Mouse (Mus musculus) heart, postnatal 10 days (tissue): ENCODE measurements around the gene Eif4g3. TPM values are rescaled to one million over a fixed set of nuclear protein-coding genes. Genes with fewer than 3 reads are reported as not detected.

Experiments
- DNase-seq, 2 experiments: peaks; one replicate each; pipeline ENCODE4 v3.0.0; 2021
- intact Hi-C: fragments of 180-260 bp; cut with DNase I; formaldehyde crosslinking; loops from one replicate; pipeline ENCODE4 v1.15.1; 2025
- total RNA-seq, 2 experiments: library from RNA; stranded (reverse); gene quantifications; 2 replicates each; pipeline ENCODE4 v1.2.3; 2021

The Eif4g3 gene
- total RNA-seq, 2 experiments from 2014 or later = 59.1 to 60.6 TPM

DNA sequence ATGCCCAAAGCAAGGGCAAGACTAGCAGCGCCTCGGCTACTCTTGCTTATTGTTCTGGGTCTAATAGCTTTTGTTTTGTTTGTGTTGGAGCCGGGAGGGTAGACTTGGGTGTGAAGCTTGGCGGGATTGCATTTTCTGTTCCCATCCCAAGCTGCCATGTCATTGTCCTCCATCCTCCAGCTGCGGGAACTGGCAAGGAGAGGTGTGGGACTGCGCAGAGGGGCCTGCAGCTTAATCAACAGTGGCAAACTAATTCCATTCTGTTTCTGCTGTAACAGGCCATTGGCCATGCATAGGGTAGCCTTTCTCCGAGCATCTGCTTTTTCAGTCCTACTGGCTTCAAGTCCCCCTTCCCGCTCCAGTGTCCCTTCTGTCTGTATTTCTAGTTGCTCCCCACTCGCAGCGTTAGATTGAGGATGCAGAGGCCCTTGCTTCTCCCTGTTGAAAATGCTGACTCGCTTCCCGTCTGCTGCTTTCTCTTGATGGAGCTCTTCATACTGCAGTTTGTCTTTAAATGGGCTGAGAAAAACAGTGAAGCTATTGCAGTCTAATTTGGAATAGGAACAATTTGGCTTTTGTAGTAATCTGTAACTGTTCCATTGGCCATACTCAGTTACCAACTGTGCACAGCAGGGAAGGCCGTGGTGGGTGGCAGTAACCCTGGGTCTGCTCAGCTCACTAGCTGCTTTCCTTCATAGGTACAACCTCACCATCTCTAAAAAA, 92.2 kb downstream of the Eif4g3 start:
- intact Hi-C loops = no loop called here
- peak in 1 of 2 experiments; percentile 31 for DNase-seq

DNA sequence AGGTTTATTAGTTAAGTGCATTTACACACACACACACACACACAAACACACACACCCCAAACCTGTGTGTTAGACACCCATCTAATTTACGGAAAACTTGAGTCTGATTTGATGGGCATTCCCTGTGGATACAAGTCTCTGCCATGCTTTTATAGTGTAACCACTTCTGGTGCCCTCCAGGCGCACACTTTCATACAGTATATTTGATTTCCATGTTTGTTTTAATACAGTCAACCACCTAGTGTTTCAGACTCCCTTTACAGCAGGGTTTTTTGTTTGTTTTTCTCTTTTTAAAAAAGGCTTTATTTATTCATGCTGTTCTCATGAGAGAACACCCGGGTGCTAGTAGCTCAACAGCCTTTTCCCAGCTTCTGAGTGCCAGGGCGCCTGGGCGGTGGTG, 94.1 kb downstream of the Eif4g3 start:
- DNase-seq = no peak
- intact Hi-C loops = no loop called here

DNA sequence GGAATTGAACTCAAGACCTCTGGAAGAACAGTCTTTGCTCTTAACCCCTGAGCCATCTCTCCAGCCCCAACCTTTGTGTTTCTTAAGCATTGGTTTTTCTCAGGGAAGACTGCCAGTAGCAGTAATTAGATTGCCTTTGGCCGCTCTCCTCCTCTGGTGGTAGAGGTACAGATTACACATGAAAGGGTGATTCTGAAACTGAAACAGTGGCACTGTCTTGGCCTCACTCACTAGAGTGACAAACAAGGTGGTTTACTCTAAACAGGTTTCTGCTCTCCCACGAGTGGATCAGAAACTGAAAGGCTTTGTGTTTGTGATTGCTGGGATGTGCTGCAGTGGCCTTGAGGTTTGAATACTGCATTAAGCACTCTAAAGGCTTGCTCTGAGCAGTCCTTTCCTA, 96.7 kb downstream of the Eif4g3 start:
- no peak for DNase-seq
- intact Hi-C loops = no loop called here

DNA sequence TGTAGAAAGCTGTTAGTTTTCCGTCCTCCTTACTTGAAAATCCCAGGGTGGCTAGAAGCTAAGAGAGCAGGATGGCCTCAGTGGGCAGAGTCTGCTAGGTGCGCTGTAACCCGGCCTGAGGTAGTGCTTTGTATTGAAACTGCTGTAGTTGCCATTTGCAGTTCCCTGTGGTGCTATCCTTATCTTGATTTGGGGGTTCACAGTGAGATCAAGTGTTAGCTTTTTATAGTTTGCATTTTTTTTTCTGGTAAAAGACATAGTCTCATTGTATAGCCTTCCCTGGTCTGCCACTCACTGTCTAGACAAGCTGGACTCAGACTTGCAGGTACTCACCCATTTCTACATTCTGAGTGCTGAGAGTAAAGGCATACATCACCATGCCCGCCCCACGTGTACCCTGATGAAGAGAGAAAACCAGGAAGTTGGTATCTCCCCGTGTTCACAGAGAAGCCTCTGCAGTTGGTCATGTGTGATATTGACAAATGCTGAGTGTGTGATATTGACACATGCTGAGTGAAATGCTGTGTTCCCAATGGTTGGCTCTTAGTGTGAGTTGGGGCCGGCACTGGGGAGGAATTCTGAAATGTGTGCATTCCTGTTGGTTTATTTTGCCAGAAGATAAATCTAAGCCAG, 98.9 kb downstream of the Eif4g3 start:
- no peak for DNase-seq
- intact Hi-C loops = no loop called here

DNA sequence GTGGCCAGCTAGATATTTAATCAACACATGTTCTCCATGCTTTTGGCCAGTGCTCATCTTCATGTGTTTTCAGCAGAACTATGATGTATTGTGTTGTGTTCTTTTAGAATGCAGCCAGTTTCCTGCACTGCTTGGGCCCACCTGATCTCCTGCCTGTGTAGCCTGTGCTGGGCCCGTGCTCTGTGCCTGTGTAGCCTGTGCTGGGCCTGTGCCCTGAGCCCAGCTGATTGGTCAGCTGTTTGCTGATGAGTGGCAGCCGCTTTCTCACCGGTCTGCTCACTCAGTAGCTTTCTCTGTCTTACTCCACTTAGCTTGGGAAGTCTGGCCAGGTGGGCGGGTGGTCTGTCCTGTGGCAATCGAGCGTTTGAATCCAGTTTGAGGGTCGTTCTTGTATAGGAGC, 107.6 kb downstream of the Eif4g3 start:
- DNase-seq = no peak
- intact Hi-C loops = loop anchor here (10.0 kb wide), 1 partner anchor 136 kb away; no protein-coding TSS in a partner anchor

DNA sequence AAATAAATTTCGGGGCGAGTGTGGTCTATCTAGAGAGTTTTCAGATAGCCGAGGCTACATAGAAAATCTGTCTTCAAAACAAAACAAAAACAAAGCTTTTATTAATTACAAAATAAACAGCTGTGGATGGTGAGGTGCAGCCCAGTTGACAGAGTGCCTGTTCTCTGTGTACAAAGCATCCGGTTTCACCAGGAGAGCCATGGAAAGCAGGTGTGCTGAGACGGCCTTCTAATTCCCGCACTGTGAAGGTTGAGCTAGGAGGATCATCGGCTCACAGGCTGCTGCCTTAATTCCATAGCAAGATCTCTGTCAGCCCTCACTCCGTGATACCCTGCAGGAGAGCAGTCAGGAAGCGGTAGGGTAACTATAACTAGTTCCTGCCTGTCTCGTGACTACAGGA, 109.0 kb downstream of the Eif4g3 start:
- intact Hi-C loops = loop anchor here (10.0 kb wide), 1 partner anchor 137 kb away; no protein-coding TSS in a partner anchor
- DNase-seq = no peak

DNA sequence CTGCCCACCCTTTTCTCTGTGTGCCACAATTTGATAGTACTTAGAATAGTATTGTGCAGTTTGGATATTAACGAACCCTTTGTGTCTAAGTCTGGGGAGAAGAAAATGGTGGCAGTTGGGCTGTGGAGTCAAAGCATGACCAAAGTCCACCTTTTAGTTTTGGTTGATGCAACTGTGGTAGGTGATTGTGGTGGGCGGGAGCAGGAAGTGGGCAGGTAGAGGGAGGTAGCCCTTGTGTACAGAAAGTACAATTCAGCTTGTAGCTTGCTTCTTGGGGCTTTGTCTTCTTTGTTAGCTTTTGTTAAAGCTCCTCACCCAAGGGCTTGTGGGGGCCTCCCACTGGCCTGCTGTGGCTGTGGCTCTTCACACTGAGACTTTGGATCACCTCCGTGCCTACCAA, 109.6 kb downstream of the Eif4g3 start:
- intact Hi-C loops = loop anchor here (10.0 kb wide), 1 partner anchor 138 kb away; no protein-coding TSS in a partner anchor
- DNase-seq = no peak

DNA sequence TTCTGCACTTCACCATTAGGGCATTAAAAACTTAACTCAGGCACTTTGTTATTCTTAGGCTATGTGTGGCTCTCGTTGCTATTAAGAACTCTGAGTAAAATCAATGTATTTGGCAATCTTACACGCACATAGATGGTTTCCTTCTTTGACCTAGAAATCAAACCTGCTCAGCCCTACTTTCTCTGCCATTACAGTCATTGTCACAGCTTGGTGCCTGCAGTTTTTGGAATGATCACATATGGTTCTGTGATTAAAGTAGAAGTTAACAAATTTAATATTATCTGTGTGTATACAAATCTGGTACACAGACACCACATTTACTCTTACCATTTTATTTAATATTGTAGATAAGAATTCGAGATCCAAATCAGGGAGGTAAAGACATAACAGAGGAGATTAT, 112.1 kb downstream of the Eif4g3 start:
- intact Hi-C loops = loop anchor here (5.0 to 10.0 kb wide), 2 partner anchors 140 to 258 kb away; no protein-coding TSS in a partner anchor
- DNase-seq = no peak

DNA sequence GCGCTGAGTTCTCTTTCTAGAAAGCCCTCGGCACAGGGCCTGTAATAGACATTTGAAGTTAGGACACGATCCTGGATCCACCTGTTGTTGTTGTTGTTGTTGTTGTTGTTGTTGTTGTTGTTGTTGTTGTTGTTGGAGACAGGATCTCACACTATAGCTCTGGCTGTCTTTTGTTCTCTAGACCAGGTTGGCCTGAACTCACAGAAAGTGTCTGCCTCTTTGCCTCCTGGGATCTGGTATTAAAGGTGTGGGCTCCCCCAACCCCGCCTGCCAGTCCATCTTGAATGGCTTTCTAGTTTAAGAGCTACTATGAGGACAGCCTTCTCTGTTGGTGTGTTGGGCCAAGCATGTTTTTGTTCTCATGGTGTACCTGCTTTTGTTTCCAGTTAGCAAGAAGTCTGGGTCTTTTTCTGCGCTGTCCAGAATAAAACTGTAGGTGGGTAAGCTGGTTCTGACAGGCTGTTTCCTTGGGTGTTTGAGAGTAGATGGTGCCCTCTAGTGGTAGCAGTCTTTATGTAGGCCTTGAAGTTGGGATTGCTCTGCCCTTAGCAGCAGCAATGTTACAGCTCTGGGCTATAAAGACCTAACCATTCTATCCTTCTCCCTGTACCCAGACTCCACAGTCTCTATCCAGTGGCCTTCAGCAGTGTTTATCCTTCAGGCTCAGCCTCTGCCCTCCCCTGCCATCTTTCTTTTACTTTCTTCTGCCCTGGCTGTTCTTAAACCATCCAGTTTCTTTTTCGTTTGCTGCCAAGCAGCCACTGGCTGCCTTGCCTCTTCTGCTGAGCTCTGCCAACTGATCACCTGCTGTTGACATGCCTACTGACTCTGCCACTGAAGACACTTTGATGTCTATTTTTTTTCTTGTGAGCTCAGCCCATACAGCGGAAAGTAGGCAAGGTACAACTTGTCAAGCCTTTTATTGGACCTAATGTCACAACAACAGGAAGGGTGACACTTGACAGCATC, 114.9 kb downstream of the Eif4g3 start:
- DNase-seq = peak; percentile 77 to 87
- intact Hi-C loops = loop anchor here (5.0 to 10.0 kb wide), 2 partner anchors 143 to 260 kb away; no protein-coding TSS in a partner anchor

DNA sequence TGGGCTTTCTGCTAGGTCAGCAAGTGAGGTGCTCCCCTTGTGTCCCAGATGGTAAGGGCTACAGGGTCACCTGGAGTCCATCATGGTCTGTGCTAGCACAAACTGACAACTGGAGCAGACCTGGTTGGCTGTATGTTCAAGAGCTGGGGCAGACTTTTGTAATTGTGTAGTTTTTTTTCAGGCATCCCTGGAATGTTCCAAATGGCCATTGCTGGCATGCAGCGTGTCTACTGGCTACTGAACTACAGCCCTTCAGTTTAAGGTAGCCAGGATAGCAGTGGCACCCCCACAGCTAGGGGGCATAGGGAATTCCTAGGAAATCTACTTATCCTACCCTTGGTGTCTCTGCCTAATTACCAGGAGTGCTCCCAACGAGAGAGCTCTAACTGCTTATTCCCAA, 115.7 kb downstream of the Eif4g3 start:
- no peak for DNase-seq
- intact Hi-C loops = loop anchor here (5.0 to 10.0 kb wide), 2 partner anchors 144 to 261 kb away; no protein-coding TSS in a partner anchor

DNA sequence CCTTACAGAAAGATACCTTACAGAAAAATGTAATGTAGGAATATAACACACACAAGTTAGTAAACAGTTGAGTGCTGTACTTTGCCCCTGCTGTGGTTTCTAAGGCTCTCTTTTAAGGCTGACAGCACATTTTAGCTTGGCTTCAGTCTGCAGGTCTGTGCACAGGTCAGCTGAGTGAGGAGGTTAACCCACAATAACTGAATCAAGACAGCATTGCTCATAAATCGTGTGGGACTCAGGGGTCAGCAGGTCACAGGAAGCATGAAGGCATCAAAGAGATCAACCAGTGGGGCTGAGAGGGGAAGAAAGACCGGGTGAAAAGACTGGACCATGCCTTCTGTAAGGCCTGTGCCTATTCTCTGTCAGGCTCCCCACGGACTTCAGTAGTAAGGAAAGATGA, 116.5 kb downstream of the Eif4g3 start:
- intact Hi-C loops = loop anchor here (5.0 to 10.0 kb wide), 2 partner anchors 145 to 262 kb away; no protein-coding TSS in a partner anchor
- no peak for DNase-seq

DNA sequence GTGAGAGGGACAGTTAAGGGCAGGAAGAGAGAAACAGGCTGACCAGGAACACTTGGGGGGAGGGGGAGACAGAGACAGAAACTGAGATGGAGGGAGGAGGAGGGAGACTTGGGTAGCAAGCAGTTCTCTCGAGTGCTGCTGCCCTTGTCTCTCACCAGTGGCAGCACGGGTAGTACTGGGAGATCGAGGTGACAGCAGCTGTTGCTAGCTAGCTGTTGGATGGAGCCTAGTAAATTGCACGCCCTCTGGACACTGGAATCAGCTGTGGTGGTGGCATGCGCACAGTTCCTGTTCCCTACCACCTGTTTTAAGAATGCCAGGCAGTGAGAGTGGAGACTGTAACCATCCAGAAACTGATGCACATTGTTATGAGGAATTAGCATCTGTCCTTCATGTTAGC, 119.0 kb downstream of the Eif4g3 start:
- intact Hi-C loops = no loop called here
- peak; percentile 7 to 22 for DNase-seq

DNA sequence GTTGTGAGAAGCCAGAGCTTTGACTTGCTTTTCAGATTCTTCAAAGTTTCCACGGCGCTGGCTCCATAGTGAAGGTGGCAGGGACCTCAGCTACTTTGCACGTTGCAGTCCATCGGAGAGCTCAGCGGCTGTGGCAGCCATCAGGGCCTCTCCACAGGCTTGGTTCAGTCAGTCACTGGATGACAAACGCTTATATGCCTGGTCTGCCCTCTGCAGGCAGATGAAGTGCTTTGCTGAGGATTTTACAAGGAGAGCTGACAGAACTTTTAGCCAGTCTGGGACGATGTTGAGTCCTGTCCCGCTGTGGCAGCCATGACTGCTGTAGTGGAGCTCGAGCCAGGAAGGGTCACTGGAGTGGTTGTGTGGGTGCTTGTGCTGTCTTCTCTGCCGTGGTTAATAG, 126.9 kb downstream of the Eif4g3 start:
- intact Hi-C loops = no loop called here
- peak; percentile 24 to 35 for DNase-seq

DNA sequence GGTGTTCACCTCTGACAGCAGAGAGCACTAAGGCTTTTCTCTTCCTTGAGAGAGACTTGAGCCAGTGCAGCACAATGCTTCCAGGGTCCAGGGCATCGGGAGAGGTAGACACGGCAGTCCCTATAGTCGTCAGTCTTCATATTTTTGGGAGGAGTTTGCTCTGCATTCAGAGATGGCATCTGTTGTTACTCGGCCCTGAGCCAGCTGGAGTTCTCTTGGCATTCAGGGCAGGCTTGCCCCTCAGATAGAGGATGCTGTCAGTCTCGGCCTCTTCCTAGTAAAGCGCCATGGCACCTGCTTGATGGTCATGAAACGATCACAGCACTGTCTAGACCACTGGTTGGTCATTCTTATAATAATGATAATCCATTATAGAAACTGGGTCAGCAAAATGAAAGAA, 131.2 kb downstream of the Eif4g3 start:
- DNase-seq = no peak
- intact Hi-C loops = no loop called here

DNA sequence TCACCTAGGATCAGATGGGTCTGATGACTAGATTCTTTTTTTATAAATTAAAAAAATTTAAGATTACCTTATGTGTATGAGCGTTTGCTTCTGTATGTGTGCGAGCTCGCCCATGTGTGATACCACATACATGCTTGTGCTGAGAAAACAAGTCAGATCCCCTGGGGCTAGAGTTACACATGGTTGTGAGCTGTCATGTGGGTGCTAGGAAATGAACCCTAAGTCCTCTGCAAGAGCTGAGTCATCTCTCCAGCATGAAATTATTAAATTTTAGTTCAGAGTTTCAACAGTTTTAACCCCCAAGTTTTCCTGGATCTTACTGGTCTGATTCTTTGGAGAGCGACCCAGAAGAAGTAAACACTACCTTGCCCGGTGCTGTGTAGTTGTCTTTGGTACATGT, 134.5 kb downstream of the Eif4g3 start:
- intact Hi-C loops = no loop called here
- no peak for DNase-seq

DNA sequence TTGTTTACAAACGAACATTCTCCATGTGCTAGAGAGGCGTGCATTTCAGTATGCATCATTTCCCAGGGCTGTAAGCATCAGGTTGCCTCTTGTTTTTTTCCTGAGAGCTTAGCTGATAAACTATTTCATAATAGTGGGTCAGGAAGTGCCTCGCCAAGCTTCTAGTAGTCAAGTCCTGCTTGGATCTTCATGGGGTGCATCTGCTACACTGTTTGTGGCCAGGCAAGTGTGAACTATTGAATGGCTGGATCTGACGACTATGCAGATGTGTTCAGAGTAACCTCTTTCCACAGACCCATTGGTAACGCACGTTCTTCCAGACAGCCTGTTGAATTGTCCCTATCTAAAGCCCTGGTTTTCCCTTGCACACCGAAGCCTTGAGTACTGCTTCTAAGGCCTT, 135.0 kb downstream of the Eif4g3 start:
- DNase-seq = no peak
- intact Hi-C loops = no loop called here

DNA sequence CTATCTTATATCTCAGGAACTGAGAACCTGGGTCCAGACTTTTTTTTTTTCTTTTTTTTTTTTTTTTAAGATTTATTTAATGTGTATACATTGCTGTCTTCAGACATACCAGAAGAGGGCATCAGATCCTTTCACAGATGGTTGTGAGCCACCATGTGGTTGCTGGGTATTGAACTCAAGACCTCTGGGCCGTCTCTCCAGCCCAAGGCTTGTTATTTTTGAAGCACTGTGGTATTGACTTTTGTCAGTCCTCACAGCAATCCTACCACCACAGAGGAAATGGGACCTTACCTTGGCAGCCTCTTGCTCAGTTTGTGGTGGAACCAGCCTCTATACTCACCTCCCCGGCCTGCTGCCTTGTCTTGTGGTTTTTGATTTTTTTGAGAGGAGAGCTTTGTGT, 137.3 kb downstream of the Eif4g3 start:
- intact Hi-C loops = loop anchor here (5.0 kb wide), 1 partner anchor 152 kb away; no protein-coding TSS in a partner anchor
- DNase-seq = no peak

DNA sequence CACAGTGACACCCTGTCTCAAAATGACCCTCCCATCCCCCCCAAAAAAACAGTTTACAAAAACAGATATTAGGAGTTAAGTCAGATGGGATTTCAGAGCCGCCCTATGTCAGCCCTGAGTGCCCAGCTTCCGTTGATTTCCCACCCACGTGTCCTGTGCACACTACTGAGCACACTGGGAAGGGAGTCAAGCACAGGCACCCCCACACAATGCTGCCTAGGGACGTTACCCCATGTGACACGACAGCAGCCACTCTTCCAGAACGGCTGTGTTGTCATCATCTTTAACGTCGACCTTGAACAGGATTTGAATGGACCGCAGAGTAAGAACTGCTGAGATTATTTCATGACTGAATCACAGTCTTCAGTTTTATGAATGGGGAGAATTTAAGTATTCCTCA, 138.4 kb downstream of the Eif4g3 start:
- peak; percentile 28 to 48 for DNase-seq

DNA sequence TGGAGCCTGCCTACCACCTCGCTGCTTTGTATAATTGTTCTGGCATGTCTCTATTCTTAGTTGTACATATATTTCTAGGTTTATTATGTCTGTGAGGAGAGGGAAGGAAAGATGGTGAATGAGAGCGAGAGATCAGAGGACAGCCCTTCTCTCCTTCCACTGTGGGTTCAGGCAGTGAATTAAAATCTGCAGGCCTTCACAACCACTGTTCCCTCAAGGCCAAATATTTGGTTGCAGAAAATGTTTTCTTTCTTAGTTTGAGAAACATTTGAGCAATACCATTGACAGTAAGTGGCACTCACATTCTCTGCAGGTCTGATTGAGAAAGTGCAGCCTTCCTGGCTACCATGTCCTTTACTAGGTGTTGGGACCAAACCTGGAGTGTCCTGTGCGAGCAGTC, 138.9 kb downstream of the Eif4g3 start:
- intact Hi-C loops = loop anchor here (5.0 kb wide), 1 partner anchor 151 kb away; no protein-coding TSS in a partner anchor
- no peak for DNase-seq

More for the DNA sequence above, 138.4 kb downstream of the Eif4g3 start:
- intact Hi-C loops = loop anchor here (5.0 kb wide), 1 partner anchor 151 kb away; no protein-coding TSS in a partner anchor

DNA sequence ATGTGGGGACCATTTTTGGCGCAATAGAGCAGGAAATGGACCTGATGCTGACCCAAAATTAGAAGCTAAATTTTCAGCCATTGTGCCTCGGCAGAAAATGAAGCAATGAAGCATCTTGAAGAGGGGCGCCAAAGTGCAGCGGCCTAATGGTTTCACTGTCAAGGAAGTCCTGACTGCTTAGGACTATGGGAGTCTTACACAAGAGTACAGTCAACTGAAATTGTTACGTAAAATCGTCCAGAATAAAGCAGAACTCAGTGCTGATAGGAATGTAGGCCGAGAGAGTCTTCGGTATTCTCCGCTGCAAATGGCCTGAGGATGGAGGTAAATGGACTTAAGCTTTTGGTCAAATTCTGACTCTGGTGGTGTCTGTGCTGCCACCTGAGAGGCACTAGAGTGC, 140.5 kb downstream of the Eif4g3 start:
- intact Hi-C loops = loop anchor here (5.0 kb wide), 1 partner anchor 149 kb away; no protein-coding TSS in a partner anchor
- no peak for DNase-seq

DNA sequence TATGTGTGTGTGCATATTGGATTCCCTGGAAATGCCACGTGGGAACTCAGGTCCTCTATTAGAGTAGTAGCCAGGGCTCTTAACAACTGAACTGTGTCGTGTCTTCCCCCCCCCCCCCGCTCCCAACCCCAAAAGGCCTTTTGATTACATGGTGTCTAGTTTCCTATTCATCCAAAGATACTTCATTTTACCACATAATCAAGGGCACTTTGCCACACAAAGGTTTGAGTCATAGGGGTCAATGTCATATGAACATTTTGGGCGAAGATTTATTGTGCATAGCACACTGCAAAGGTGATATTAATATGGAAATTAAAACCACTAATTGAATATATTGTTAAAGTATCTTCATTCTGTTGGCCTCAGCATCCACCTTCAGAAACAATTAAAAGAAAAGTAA, 144.5 kb downstream of the Eif4g3 start:
- intact Hi-C loops = no loop called here
- no peak for DNase-seq
